Mouse (Mus musculus) kidney, postnatal 0 days (tissue): ENCODE data around the gene Adcy7. TPM values are rescaled to one million over a fixed set of nuclear protein-coding genes. Genes with fewer than 3 reads are reported as not detected.

Experiments used
- ATAC-seq: fragments of 200-750 bp; cut with Nextera tagmentation; replicated peaks from 2 replicates; pipeline ENCODE4 v1.8.0; 2017; ENCODE audit warnings: low read depth, moderate number of reproducible peaks, moderate TSS enrichment, moderate library complexity; ENCODE audit not compliant: low FRiP score
- DNase-seq: peaks from one replicate; pipeline ENCODE4 v3.0.0-alpha.2; 2016; ENCODE audit warnings: low spot score
- H3K27ac ChIP-seq: fragments of 300-500 bp; sonication (generic); 2 replicates; pipeline ENCODE4 v1.5.1; 2014; ENCODE audit warnings: mild to moderate bottlenecking
- H3K27me3 ChIP-seq: fragments of 300-500 bp; sonication (generic); 2 replicates; pipeline ENCODE4 v1.6.1; 2014; ENCODE audit warnings: low read length, mixed read lengths; ENCODE audit not compliant: insufficient read depth
- H3K36me3 ChIP-seq: fragments of 300-500 bp; sonication (generic); 2 replicates; pipeline ENCODE4 v1.6.1; 2014; ENCODE audit warnings: low read length, mixed read lengths; ENCODE audit not compliant: insufficient read depth
- H3K4me1 ChIP-seq: fragments of 300-500 bp; sonication (generic); replicated peaks from 2 replicates; pipeline ENCODE4 v1.6.1; 2014; ENCODE audit warnings: antibody characterized with exemption, low read length, mixed read lengths; ENCODE audit not compliant: insufficient read depth
- H3K4me2 ChIP-seq: fragments of 300-500 bp; sonication (generic); 2 replicates; pipeline ENCODE4 v1.6.1; 2014; ENCODE audit warnings: mild to moderate bottlenecking, low read length, moderate library complexity, mixed read lengths
- H3K4me3 ChIP-seq: fragments of 300-500 bp; sonication (generic); replicated peaks from 2 replicates; pipeline ENCODE4 v1.5.1; 2014; ENCODE audit warnings: low read depth, low read length
- H3K9ac ChIP-seq: fragments of 300-500 bp; sonication (generic); 2 replicates; pipeline ENCODE4 v1.6.1; 2014; ENCODE audit warnings: low read depth, low read length
- H3K9me3 ChIP-seq: fragments of 300-500 bp; sonication (generic); replicated peaks from 2 replicates; pipeline ENCODE4 v1.6.1; 2016; ENCODE audit warnings: low read length, inconsistent platforms, mixed read lengths
- CTCF ChIP-seq: IDR thresholded peaks from 2 replicates; pipeline ENCODE4 v1.5.1; 2016; ENCODE audit warnings: antibody characterized with exemption, low read depth, mild to moderate bottlenecking, moderate library complexity
- WGBS: fragments of 180-500 bp; shearing (Covaris S2); extraction: QIAGEN DNeasy Blood & Tissue Kit; methylation state at CpG from one replicate; pipeline ENCODE4 v1.1.7; 2014; 5-methylcytosine and 5-hydroxymethylcytosine counted together
- polyA plus RNA-seq: library from polyadenylated mRNA; unstranded; fragments of >200 nt; fragmentation: Nextera tagmentation; extraction: Ambion mirVana; gene quantifications from 2 replicates; pipeline ENCODE4 v1.2.1, GENCODE M21; 2015

Gene Adcy7
- polyA plus RNA-seq, 1 experiment from 2014 or later, result 4.3 TPM

GRCm38 (mm10) chr8:88306511-88306910 is 34.3 kb downstream of the Adcy7 start:
- DNase-seq, result no peak
- Histone ChIP-seq H3K4me3 (no peak overlapping the region), H3K9ac (no peak overlapping the region), H3K36me3 (no peaks in the 10 kb centered on the region), H3K27me3 (no peaks in the 10 kb centered on the region), H3K4me2 (no peak overlapping the region), H3K27ac (no peak overlapping the region), H3K4me1 (no peaks in the 10 kb centered on the region), H3K9me3 (no peaks in the 10 kb centered on the region)
- WGBS, result 70% methylated on average over 14 of the region's 14 CpGs
- ATAC-seq, result no peak
- TF ChIP-seq CTCF, result peak; percentile 57

- 88% methylated on average over 4 of the region's 4 CpGs for WGBS
- H3K4me1 ChIP-seq, result no peaks in the 10 kb centered on the region
- H3K27me3 ChIP-seq, result no peaks in the 10 kb centered on the region
- H3K36me3 ChIP-seq, result no peaks in the 10 kb centered on the region
- no peaks in the 10 kb centered on the region for H3K9me3 ChIP-seq
- no peak overlapping the region for H3K9ac ChIP-seq
- no peak for ATAC-seq
- H3K4me3 ChIP-seq, result no peak overlapping the region
- TF ChIP-seq CTCF, result no peak
- no peak overlapping the region for H3K27ac ChIP-seq
- DNase-seq, result no peak
- H3K4me2 ChIP-seq, result no peak overlapping the region
Observed at GRCm38 (mm10) chr8:88307736-88308135, 35.5 kb downstream of the Adcy7 start.

- no peak overlapping the region for H3K27ac ChIP-seq
- no peaks in the 10 kb centered on the region for H3K4me1 ChIP-seq
- TF ChIP-seq CTCF, result no peak
- H3K9me3 ChIP-seq, result no peaks in the 10 kb centered on the region
- no peaks in the 10 kb centered on the region for H3K36me3 ChIP-seq
- no peak overlapping the region for H3K4me2 ChIP-seq
- ATAC-seq, result no peak; the same call in 1 of the 2 replicates
- WGBS, result 50% methylated on average over 10 of the region's 10 CpGs
- DNase-seq, result no peak
- no peaks in the 10 kb centered on the region for H3K27me3 ChIP-seq
- no peak overlapping the region for H3K4me3 ChIP-seq
- H3K9ac ChIP-seq, result no peak overlapping the region
Observed at GRCm38 (mm10) chr8:88309274-88309873, 37.2 kb downstream of the Adcy7 start.

- Histone ChIP-seq H3K9me3 (no peaks in the 10 kb centered on the region), H3K9ac (no peak overlapping the region), H3K27me3 (no peaks in the 10 kb centered on the region), H3K4me2 (no peak overlapping the region), H3K36me3 (no peaks in the 10 kb centered on the region), H3K4me1 (no peaks in the 10 kb centered on the region), H3K27ac (no peak overlapping the region), H3K4me3 (no peak overlapping the region)
- no peak for ATAC-seq
- no peak for DNase-seq
- TF ChIP-seq CTCF, result no peak
- 90% methylated on average over 7 of the region's 7 CpGs for WGBS
Observed at GRCm38 (mm10) chr8:88309881-88310280, 37.7 kb downstream of the Adcy7 start.

- Histone ChIP-seq H3K9ac (no peak overlapping the region), H3K4me1 (no peaks in the 10 kb centered on the region), H3K4me3 (no peak overlapping the region), H3K27ac (no peak overlapping the region), H3K9me3 (no peaks in the 10 kb centered on the region), H3K4me2 (no peak overlapping the region), H3K36me3 (no peaks in the 10 kb centered on the region), H3K27me3 (no peaks in the 10 kb centered on the region)
- no peak for TF ChIP-seq CTCF
- ATAC-seq (no peak), DNase-seq (no peak)
- WGBS, result 83% methylated on average over 13 of the region's 13 CpGs
Observed at GRCm38 (mm10) chr8:88310286-88310685, 38.1 kb downstream of the Adcy7 start.

GRCm38 (mm10) chr8:88312966-88313365 is 40.8 kb downstream of the Adcy7 start:
- 57% methylated on average over 8 of the region's 8 CpGs for WGBS
- DNase-seq (no peak), ATAC-seq (no peak)

GRCm38 (mm10) chr8:88313991-88314390 is 41.8 kb downstream of the Adcy7 start:
- Histone ChIP-seq H3K4me2 (no peak overlapping the region), H3K27ac (no peak overlapping the region), H3K4me3 (no peak overlapping the region), H3K9me3 (no peaks in the 10 kb centered on the region), H3K9ac (no peak overlapping the region), H3K4me1 (no peaks in the 10 kb centered on the region), H3K36me3 (no peaks in the 10 kb centered on the region), H3K27me3 (no peaks in the 10 kb centered on the region)
- DNase-seq (no peak), ATAC-seq (no peak)
- WGBS, result 88% methylated on average over 12 of the region's 12 CpGs
- TF ChIP-seq CTCF, result no peak

More at GRCm38 (mm10) chr8:88312966-88313365, 40.8 kb downstream of the Adcy7 start:
- Histone ChIP-seq H3K4me1 (no peaks in the 10 kb centered on the region), H3K9ac (no peak overlapping the region), H3K4me2 (no peak overlapping the region), H3K27ac (no peak overlapping the region), H3K9me3 (no peaks in the 10 kb centered on the region), H3K36me3 (no peaks in the 10 kb centered on the region), H3K27me3 (no peaks in the 10 kb centered on the region), H3K4me3 (no peak overlapping the region)
- TF ChIP-seq CTCF, result no peak
